Mouse (Mus musculus) kidney, postnatal 0 days (tissue): ENCODE measurements at regions not wholly inside any gene's neighbourhood (a gene's known extent, or its start where the extent isn't known, plus 50 kb on each side); places are given as distances from the start of the nearest gene placed in this dataset.
A peak's percentile ranks its signal among the peaks of the same experiment; 100 is the strongest.

Source experiments
- ATAC-seq: fragments of 200-750 bp; cut with Nextera tagmentation; replicated peaks from 2 replicates; pipeline ENCODE4 v1.8.0; 2017; ENCODE audit warnings: low read depth, moderate number of reproducible peaks, moderate TSS enrichment, moderate library complexity; ENCODE audit not compliant: low FRiP score
- DNase-seq: peaks from one replicate; pipeline ENCODE4 v3.0.0-alpha.2; 2016; ENCODE audit warnings: low spot score
- H3K27ac ChIP-seq: fragments of 300-500 bp; sonication (generic); 2 replicates; pipeline ENCODE4 v1.5.1; 2014; ENCODE audit warnings: mild to moderate bottlenecking
- H3K27me3 ChIP-seq: fragments of 300-500 bp; sonication (generic); 2 replicates; pipeline ENCODE4 v1.6.1; 2014; ENCODE audit warnings: low read length, mixed read lengths; ENCODE audit not compliant: insufficient read depth
- H3K36me3 ChIP-seq: fragments of 300-500 bp; sonication (generic); 2 replicates; pipeline ENCODE4 v1.6.1; 2014; ENCODE audit warnings: low read length, mixed read lengths; ENCODE audit not compliant: insufficient read depth
- H3K4me1 ChIP-seq: fragments of 300-500 bp; sonication (generic); replicated peaks from 2 replicates; pipeline ENCODE4 v1.6.1; 2014; ENCODE audit warnings: antibody characterized with exemption, low read length, mixed read lengths; ENCODE audit not compliant: insufficient read depth
- H3K4me2 ChIP-seq: fragments of 300-500 bp; sonication (generic); 2 replicates; pipeline ENCODE4 v1.6.1; 2014; ENCODE audit warnings: mild to moderate bottlenecking, low read length, moderate library complexity, mixed read lengths
- H3K4me3 ChIP-seq: fragments of 300-500 bp; sonication (generic); replicated peaks from 2 replicates; pipeline ENCODE4 v1.5.1; 2014; ENCODE audit warnings: low read depth, low read length
- H3K9ac ChIP-seq: fragments of 300-500 bp; sonication (generic); 2 replicates; pipeline ENCODE4 v1.6.1; 2014; ENCODE audit warnings: low read depth, low read length
- H3K9me3 ChIP-seq: fragments of 300-500 bp; sonication (generic); replicated peaks from 2 replicates; pipeline ENCODE4 v1.6.1; 2016; ENCODE audit warnings: low read length, inconsistent platforms, mixed read lengths
- CTCF ChIP-seq: IDR thresholded peaks from 2 replicates; pipeline ENCODE4 v1.5.1; 2016; ENCODE audit warnings: antibody characterized with exemption, low read depth, mild to moderate bottlenecking, moderate library complexity
- WGBS: fragments of 180-500 bp; shearing (Covaris S2); extraction: QIAGEN DNeasy Blood & Tissue Kit; methylation state at CpG from one replicate; pipeline ENCODE4 v1.1.7; 2014; 5-methylcytosine and 5-hydroxymethylcytosine counted together

GRCm38 (mm10) chr17:64406742-64407254 lies 75.1 kb upstream of the Pja2 start:
- 36% methylated on average over 5 of the region's 5 CpGs for WGBS

GRCm38 (mm10) chr17:64407255-64408011 lies 75.7 kb upstream of the Pja2 start:
- Histone ChIP-seq H3K9ac (no peak overlapping the region), H3K27ac (no peak overlapping the region), H3K27me3 (no peaks in the 10 kb centered on the region), H3K4me2 (0 out of 2 replicates have a peak overlapping the region, but pooled peaks have one; percentile 4), H3K36me3 (no peaks in the 10 kb centered on the region), H3K4me1 (no peaks in the 10 kb centered on the region), H3K9me3 (no peaks in the 10 kb centered on the region), H3K4me3 (no peak overlapping the region)
- no peak for ATAC-seq
- no peak for DNase-seq
- 22% methylated on average over 13 of the region's 13 CpGs for WGBS
- no peak for TF ChIP-seq CTCF

More at GRCm38 (mm10) chr17:64406742-64407254, 75.1 kb upstream of the Pja2 start:
- no peak overlapping the region for H3K4me3 ChIP-seq
- no peaks in the 10 kb centered on the region for H3K9me3 ChIP-seq
- H3K4me2 ChIP-seq, result 0 out of 2 replicates have a peak overlapping the region, but pooled peaks have one; percentile 4
- H3K36me3 ChIP-seq, result no peaks in the 10 kb centered on the region
- H3K27me3 ChIP-seq, result no peaks in the 10 kb centered on the region
- H3K9ac ChIP-seq, result no peak overlapping the region
- TF ChIP-seq CTCF, result no peak
- no peaks in the 10 kb centered on the region for H3K4me1 ChIP-seq
- DNase-seq, result peak; percentile 28
- H3K27ac ChIP-seq, result no peak overlapping the region
- ATAC-seq, result no peak

- Histone ChIP-seq H3K4me1 (no peaks in the 10 kb centered on the region), H3K4me3 (no peak overlapping the region), H3K36me3 (no peaks in the 10 kb centered on the region), H3K27ac (no peak overlapping the region), H3K4me2 (no peak overlapping the region), H3K27me3 (no peaks in the 10 kb centered on the region), H3K9ac (no peak overlapping the region), H3K9me3 (no peaks in the 10 kb centered on the region)
- no peak for TF ChIP-seq CTCF
- no peak for ATAC-seq
- WGBS, result 73% methylated on average over 1 of the region's 1 CpGs
- peak; percentile 15 for DNase-seq
Measured at GRCm38 (mm10) chr17:64425811-64426210, 94.1 kb upstream of the Pja2 start.

GRCm38 (mm10) chr17:64426536-64426935 lies 94.8 kb upstream of the Pja2 start:
- TF ChIP-seq CTCF, result no peak
- Histone ChIP-seq H3K9me3 (no peaks in the 10 kb centered on the region), H3K4me1 (no peaks in the 10 kb centered on the region), H3K36me3 (no peaks in the 10 kb centered on the region), H3K27ac (no peak overlapping the region), H3K4me2 (no peak overlapping the region), H3K27me3 (no peaks in the 10 kb centered on the region), H3K4me3 (no peak overlapping the region), H3K9ac (no peak overlapping the region)
- 43% methylated on average over 5 of the region's 5 CpGs for WGBS
- ATAC-seq, result no peak
- DNase-seq, result peak; percentile 26

GRCm38 (mm10) chr17:64439571-64439970 lies 107.9 kb upstream of the Pja2 start:
- no peaks in the 10 kb centered on the region for H3K36me3 ChIP-seq
- no peak overlapping the region for H3K4me3 ChIP-seq
- WGBS, result 87% methylated on average over 1 of the region's 1 CpGs
- DNase-seq, result no peak
- no peaks in the 10 kb centered on the region for H3K27me3 ChIP-seq
- no peaks in the 10 kb centered on the region for H3K4me1 ChIP-seq
- no peak for TF ChIP-seq CTCF
- H3K9me3 ChIP-seq, result no peaks in the 10 kb centered on the region
- ATAC-seq, result no peak
- H3K9ac ChIP-seq, result no peak overlapping the region
- no peak overlapping the region for H3K27ac ChIP-seq
- no peak overlapping the region for H3K4me2 ChIP-seq

- Histone ChIP-seq H3K9me3 (no peaks in the 10 kb centered on the region), H3K4me2 (no peak overlapping the region), H3K36me3 (no peaks in the 10 kb centered on the region), H3K4me1 (no peaks in the 10 kb centered on the region), H3K4me3 (no peak overlapping the region), H3K9ac (no peak overlapping the region), H3K27ac (no peak overlapping the region), H3K27me3 (no peaks in the 10 kb centered on the region)
- DNase-seq (no peak), ATAC-seq (no peak)
- 59% methylated on average over 2 of the region's 2 CpGs for WGBS
- no peak for TF ChIP-seq CTCF
Measured at GRCm38 (mm10) chr17:64454736-64455135, 123.0 kb upstream of the Pja2 start.
